Mouse (Mus musculus) kidney, embryonic 14.5 days (tissue): ENCODE data around the gene Zp3. TPM values are rescaled to one million over a fixed set of nuclear protein-coding genes. Genes with fewer than 3 reads are reported as not detected.

Experiments used
- ATAC-seq: fragments of 200-750 bp; cut with Nextera tagmentation; 2 replicates; pipeline ENCODE4 v1.8.0; 2017; ENCODE audit warnings: moderate number of reproducible peaks, mild to moderate bottlenecking, moderate TSS enrichment, moderate library complexity; ENCODE audit not compliant: low FRiP score, low TSS enrichment
- H3K27ac ChIP-seq: fragments of 300-500 bp; sonication (generic); 2 replicates; pipeline ENCODE4 v1.5.1; 2014; ENCODE audit warnings: low read depth, mild to moderate bottlenecking, low read length, moderate library complexity, mixed read lengths
- H3K27me3 ChIP-seq: fragments of 300-500 bp; sonication (generic); 2 replicates; pipeline ENCODE4 v1.6.1; 2014; ENCODE audit warnings: mild to moderate bottlenecking, low read length; ENCODE audit not compliant: control insufficient read depth, insufficient read depth
- H3K36me3 ChIP-seq: fragments of 300-500 bp; sonication (generic); 2 replicates; pipeline ENCODE4 v1.6.1; 2014; ENCODE audit warnings: low read length, mixed read lengths; ENCODE audit not compliant: control insufficient read depth, insufficient read depth
- H3K4me1 ChIP-seq: fragments of 300-500 bp; sonication (generic); 2 replicates; pipeline ENCODE4 v1.6.1; 2014; ENCODE audit warnings: low read length, mixed read lengths; ENCODE audit not compliant: control insufficient read depth, insufficient read depth
- H3K4me2 ChIP-seq: fragments of 300-500 bp; sonication (generic); replicated peaks from 2 replicates; pipeline ENCODE4 v1.6.1; 2014; ENCODE audit warnings: low read depth, mild to moderate bottlenecking, low read length
- H3K4me3 ChIP-seq: fragments of 300-500 bp; sonication (generic); 2 replicates; pipeline ENCODE4 v1.5.1; 2014; ENCODE audit warnings: mild to moderate bottlenecking, low read length
- H3K9ac ChIP-seq: fragments of 300-500 bp; sonication (generic); 2 replicates; pipeline ENCODE4 v1.6.1; 2014; ENCODE audit warnings: low read depth, mild to moderate bottlenecking, low read length, moderate library complexity
- H3K9me3 ChIP-seq: fragments of 300-500 bp; sonication (generic); 2 replicates; pipeline ENCODE4 v1.6.1; 2016; ENCODE audit warnings: low read length; ENCODE audit not compliant: control insufficient read depth
- WGBS: fragments of 180-500 bp; shearing (Covaris S2); extraction: QIAGEN DNeasy Blood & Tissue Kit; methylation state at CpG from one replicate; pipeline ENCODE4 v1.1.7; 2014; 5-methylcytosine and 5-hydroxymethylcytosine counted together
- polyA plus RNA-seq: library from polyadenylated mRNA; unstranded; fragments of >200 nt; fragmentation: Nextera tagmentation; extraction: Ambion mirVana; gene quantifications from 2 replicates; pipeline ENCODE4 v1.2.1, GENCODE M21; 2014

Zp3 gene
- polyA plus RNA-seq, 1 experiment from 2014 or later: not detected

DNA sequence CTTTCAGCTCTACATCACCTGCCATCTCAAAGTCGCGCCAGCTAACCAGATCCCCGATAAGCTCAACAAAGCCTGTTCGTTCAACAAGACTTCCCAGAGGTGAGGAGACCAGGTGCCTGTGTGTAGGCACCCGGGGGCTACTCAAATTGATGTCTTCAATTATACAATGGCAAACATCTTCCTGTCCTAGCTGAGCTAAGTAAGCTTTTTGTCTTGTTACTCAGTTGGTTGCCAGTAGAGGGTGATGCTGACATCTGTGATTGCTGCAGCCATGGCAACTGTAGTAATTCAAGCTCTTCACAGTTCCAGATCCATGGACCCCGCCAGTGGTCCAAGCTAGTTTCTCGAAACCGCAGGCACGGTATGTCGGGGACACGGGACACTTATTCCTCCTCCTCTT lies 7.3 kb downstream of the Zp3 start:
- H3K27me3 ChIP-seq: no peaks in the 10 kb centered on the region
- H3K9ac ChIP-seq: no peak overlapping the region
- ATAC-seq: no peak
- no peaks in the 10 kb centered on the region for H3K4me1 ChIP-seq
- no peak overlapping the region for H3K4me3 ChIP-seq
- no peaks in the 10 kb centered on the region for H3K9me3 ChIP-seq
- WGBS: 65% methylated on average over 11 of the region's 11 CpGs
- H3K4me2 ChIP-seq: no peak overlapping the region
- no peaks in the 10 kb centered on the region for H3K36me3 ChIP-seq
- no peak overlapping the region for H3K27ac ChIP-seq

DNA sequence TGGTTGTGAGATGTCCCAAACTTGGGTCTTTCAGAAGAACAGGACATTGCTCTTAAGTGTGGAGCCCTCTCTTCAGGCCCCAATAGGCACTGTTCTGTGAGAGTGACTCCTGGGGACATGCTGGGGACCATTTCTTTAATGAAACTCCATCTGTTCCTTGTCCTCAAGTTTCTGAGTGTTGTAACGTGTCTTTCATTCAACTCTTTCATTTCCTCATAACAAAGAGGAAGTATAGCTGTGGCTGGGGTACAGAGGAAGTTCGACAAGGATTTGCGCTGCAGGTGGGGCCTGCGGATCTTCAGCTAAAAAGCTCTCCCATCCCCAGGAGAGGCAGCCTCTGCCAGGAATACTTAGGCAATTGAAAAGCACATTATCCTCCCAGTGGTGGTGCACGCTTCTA lies 10.7 kb downstream of the Zp3 start:
- Histone ChIP-seq H3K36me3 (no peaks in the 10 kb centered on the region), H3K9ac (no peak overlapping the region), H3K4me1 (peaks cover 3% of the 10 kb centered on the region; the same call in 1 of the 2 replicates), H3K27me3 (no peaks in the 10 kb centered on the region), H3K9me3 (no peaks in the 10 kb centered on the region), H3K4me2 (no peak overlapping the region), H3K4me3 (no peak overlapping the region), H3K27ac (no peak overlapping the region)
- 68% methylated on average over 5 of the region's 5 CpGs for WGBS
- ATAC-seq: no peak

DNA sequence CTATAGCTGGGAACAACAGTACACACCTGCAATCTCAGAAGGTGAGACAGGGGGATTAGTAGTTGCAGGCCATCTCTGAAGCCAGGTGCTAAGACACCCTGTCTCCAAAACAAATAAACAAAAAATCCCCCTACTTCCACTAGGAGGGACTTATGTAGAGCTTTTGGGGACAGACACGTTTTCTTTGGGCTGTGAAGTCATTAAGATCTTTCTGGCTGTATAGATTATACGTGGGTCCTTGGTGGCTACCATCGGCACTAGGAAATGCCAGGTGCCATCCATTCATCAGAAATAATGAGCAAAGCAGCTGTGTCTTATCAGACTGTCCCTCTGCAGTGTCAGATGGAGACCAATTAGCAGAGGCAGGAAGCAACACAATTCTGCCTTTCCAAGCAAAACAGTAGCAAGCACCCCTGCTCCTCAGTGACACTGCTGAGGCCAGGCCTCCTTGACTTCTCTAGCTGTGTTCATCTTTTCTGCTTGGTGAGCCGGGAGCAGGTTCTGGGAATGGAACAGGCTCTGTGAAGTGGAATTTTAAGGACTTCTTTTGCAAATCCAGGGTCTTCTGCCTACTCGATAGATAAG lies 13.6 kb downstream of the Zp3 start:
- Histone ChIP-seq H3K9ac (no peak overlapping the region), H3K4me1 (peaks cover 10% of the 10 kb centered on the region; the same call in 1 of the 2 replicates), H3K27ac (no peak overlapping the region), H3K4me2 (no peak overlapping the region), H3K9me3 (no peaks in the 10 kb centered on the region), H3K36me3 (peaks cover 21% of the 10 kb centered on the region), H3K4me3 (no peak overlapping the region), H3K27me3 (no peaks in the 10 kb centered on the region)
- WGBS: 27% methylated on average over 5 of the region's 5 CpGs
- no peak for ATAC-seq

- 0 out of 2 replicates have a peak overlapping the region, but pooled peaks have one; percentile 83 for H3K9ac ChIP-seq
- no peak overlapping the region for H3K4me2 ChIP-seq
- peak overlapping the region; percentile 79 for H3K4me3 ChIP-seq
- H3K27me3 ChIP-seq: no peaks in the 10 kb centered on the region
- H3K4me1 ChIP-seq: peaks cover 10% of the 10 kb centered on the region; the same call in 1 of the 2 replicates
- peak; percentile 10 for ATAC-seq
- H3K36me3 ChIP-seq: peaks cover 27% of the 10 kb centered on the region
- H3K27ac ChIP-seq: no peak overlapping the region
- 70% methylated on average over 8 of the region's 8 CpGs for WGBS
- no peaks in the 10 kb centered on the region for H3K9me3 ChIP-seq
Measured at GRCm38 (mm10) chr5:135994335-135994724, 14.4 kb downstream of the Zp3 start.

DNA sequence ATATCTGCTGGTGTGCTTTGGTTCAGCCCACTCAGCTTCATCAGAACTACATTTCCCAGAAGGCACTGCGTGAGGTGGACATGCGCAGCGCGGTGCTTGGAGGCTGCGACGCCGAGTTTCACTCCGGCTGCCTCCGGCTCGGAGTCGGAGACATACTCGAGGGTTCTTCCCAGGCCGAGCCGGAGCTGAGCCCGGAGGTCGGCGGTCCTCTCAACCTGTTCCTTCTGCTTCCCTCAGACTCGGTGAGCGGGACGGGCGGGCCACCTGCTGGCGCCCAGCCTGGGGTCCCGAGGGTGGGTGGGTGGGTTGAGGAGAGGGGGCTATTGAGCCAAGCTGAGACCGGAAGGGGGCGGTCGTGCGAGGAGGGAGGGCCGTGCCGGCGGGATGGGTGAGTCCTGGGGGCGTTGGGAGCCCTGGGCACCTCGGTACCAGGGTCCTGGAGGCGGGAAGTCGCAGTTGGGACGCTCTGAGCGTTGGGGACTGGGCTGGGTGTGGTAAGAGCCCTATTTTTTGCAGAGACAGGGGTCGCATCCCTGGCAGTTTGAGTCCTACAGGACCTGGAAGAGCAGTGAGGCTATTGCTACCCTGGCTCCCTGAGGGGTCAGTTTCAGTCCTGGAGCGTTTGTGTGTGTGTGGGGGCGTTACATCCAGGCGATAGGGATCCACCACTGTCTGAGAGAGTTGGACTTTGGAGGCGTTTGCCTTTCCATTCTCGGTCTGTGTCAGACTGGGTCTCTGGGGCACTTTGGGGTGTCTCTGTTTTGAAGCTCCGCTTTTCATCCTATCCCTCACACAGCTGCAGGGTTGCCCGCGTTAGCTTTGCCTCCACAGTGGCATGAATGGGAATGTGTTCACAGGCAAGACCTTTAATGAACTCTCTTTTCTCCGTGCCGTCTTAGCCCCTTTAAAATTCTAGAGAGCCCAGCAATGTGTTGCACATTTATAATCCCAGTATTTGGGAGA lies 15.1 kb downstream of the Zp3 start, which contains the start of gene Dtx2:
Dtx2 (plus strand) TSS at position 76 of the 963 bp plus-strand sequence.
- no peaks in the 10 kb centered on the region for H3K9me3 ChIP-seq
- no peaks in the 10 kb centered on the region for H3K27me3 ChIP-seq
- peak within 1 kb of the TSS; percentile 83 for H3K9ac ChIP-seq
- peak within 1 kb of the TSS; percentile 77 for H3K4me2 ChIP-seq
- H3K36me3 ChIP-seq: peaks cover 29% of the 10 kb centered on the region
- peak within 1 kb of the TSS; percentile 79 for H3K4me3 ChIP-seq
- WGBS: under 1% methylated on average over 45 of the region's 47 CpGs
- H3K27ac ChIP-seq: peak within 1 kb of the TSS; percentile 88
- peaks cover 10% of the 10 kb centered on the region; the same call in 1 of the 2 replicates for H3K4me1 ChIP-seq
- ATAC-seq: peak; percentile 94

- Histone ChIP-seq H3K4me2 (no peak overlapping the region), H3K36me3 (peaks cover 29% of the 10 kb centered on the region), H3K27ac (no peak overlapping the region), H3K27me3 (no peaks in the 10 kb centered on the region), H3K9me3 (no peaks in the 10 kb centered on the region), H3K9ac (0 out of 2 replicates have a peak overlapping the region, but pooled peaks have one; percentile 12), H3K4me3 (no peak overlapping the region), H3K4me1 (peaks cover 10% of the 10 kb centered on the region; the same call in 1 of the 2 replicates)
- no peak for ATAC-seq
- WGBS: 91% methylated on average over 8 of the region's 8 CpGs
Measured at GRCm38 (mm10) chr5:135996162-135996561, 16.3 kb downstream of the Zp3 start.

DNA sequence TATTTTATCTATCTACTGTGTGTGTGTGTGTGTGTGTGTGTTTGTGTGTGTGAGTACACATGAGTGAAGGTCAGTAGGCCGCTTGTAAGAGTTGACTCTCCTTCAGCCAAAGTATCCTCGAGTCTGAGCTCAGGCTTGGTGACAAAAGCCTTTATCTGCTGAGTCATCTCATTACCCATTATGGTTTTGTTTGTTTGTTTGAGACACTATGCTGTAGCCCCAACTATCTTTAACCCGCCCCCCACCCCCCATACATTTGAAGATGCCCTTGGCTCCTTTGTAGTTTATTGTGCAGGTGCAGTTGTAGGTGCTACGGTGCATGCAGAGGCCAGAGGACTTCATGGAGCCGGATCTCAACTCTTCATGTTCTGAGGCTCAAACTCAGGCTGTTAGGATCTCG lies 21.3 kb downstream of the Zp3 start:
- no peak overlapping the region for H3K4me3 ChIP-seq
- H3K4me2 ChIP-seq: no peak overlapping the region
- H3K36me3 ChIP-seq: peaks cover 35% of the 10 kb centered on the region
- peaks cover 8% of the 10 kb centered on the region; the same call in 1 of the 2 replicates for H3K4me1 ChIP-seq
- H3K9ac ChIP-seq: no peak overlapping the region
- H3K27ac ChIP-seq: no peak overlapping the region
- ATAC-seq: no peak
- H3K27me3 ChIP-seq: no peaks in the 10 kb centered on the region
- WGBS: 93% methylated on average over 6 of the region's 6 CpGs
- no peaks in the 10 kb centered on the region for H3K9me3 ChIP-seq

GRCm38 (mm10) chr5:136002325-136002724 lies 22.4 kb downstream of the Zp3 start:
- H3K27me3 ChIP-seq: no peaks in the 10 kb centered on the region
- ATAC-seq: no peak
- H3K9ac ChIP-seq: no peak overlapping the region
- peaks cover 7% of the 10 kb centered on the region; the same call in 1 of the 2 replicates for H3K4me1 ChIP-seq
- no peak overlapping the region for H3K4me3 ChIP-seq
- H3K4me2 ChIP-seq: no peak overlapping the region
- WGBS: 63% methylated on average over 2 of the region's 2 CpGs
- H3K36me3 ChIP-seq: peaks cover 28% of the 10 kb centered on the region
- no peaks in the 10 kb centered on the region for H3K9me3 ChIP-seq
- H3K27ac ChIP-seq: no peak overlapping the region

DNA sequence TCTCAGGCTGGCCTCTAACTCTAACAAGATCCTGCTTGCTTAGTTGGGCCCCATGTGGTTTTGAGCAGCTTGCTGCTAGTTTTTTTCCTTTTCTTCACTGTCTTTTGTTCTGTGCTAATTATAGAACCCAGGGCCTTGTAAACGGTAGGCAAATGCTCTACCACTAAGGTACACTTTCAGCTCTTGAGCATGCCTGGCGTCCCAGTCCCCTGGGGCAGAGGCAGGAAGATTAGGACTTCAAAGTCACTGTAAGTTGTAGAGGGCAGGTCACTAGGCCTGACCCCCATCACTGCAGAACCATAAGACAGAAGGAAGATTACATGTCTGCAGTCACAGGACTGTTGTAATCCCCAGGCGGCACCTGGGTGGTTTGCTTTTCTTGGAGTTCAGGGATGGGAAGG lies 22.9 kb downstream of the Zp3 start:
- Histone ChIP-seq H3K4me2 (no peak overlapping the region), H3K36me3 (peaks cover 24% of the 10 kb centered on the region), H3K9ac (no peak overlapping the region), H3K27ac (no peak overlapping the region), H3K9me3 (no peaks in the 10 kb centered on the region), H3K27me3 (no peaks in the 10 kb centered on the region), H3K4me3 (no peak overlapping the region), H3K4me1 (peaks cover 7% of the 10 kb centered on the region; the same call in 1 of the 2 replicates)
- ATAC-seq: no peak
- 21% methylated on average over 3 of the region's 3 CpGs for WGBS
